Mouse (Mus musculus): Measurements from ENCODE around the gene 9530077C05Rik. TPM values are rescaled to one million over a fixed set of nuclear protein-coding genes. Genes with fewer than 3 reads are reported as not detected.

The 9530077C05Rik gene
- polyA plus RNA-seq, 1 experiment from 2014 or later, result 6.5 TPM

DNA sequence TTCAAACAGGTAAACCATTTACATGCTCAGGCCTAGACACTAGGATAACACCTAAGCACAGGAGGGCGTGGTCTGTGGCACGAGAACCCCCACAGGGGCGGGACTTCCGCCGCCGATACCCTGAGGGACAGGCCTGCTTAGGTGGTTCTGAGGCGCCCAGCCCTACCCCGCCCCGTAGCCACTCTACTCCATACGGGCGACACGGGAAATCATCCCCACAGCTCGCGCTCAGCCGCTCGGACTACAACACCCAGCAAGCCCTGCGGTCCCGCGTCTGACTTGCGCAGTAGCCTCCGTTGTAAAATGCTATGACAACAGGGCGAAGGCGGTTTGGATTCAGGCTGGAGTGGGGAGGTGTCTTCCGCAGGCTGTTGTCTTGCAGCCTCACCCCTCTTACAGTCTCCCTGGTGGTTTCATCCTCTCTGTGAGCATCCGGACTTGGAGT lies 64.1 kb downstream of the 9530077C05Rik start, which contains the start of gene Bbs9:
TSS of gene Bbs9 (plus strand) at position 292 of the 445 bp plus-strand sequence.
- peak within 1 kb of the TSS; percentile 79 for H3K27ac ChIP-seq
- no peaks in the 10 kb centered on the region for H3K9me3 ChIP-seq (replicated peaks)
- peak within 1 kb of the TSS; percentile 76 for H3K4me3 ChIP-seq
- H3K36me3 ChIP-seq, result no peaks in the 10 kb centered on the region
- 0% methylated on average over 25 of the region's 25 CpGs for WGBS
- H3K27me3 ChIP-seq (ENCODE audit: low read depth, poor library complexity, severe bottlenecking), result no peaks in the 10 kb centered on the region
- peaks cover 7% of the 10 kb centered on the region for H3K4me1 ChIP-seq
- peak; percentile 89 for DNase-seq (ENCODE audit: low spot score)

DNA sequence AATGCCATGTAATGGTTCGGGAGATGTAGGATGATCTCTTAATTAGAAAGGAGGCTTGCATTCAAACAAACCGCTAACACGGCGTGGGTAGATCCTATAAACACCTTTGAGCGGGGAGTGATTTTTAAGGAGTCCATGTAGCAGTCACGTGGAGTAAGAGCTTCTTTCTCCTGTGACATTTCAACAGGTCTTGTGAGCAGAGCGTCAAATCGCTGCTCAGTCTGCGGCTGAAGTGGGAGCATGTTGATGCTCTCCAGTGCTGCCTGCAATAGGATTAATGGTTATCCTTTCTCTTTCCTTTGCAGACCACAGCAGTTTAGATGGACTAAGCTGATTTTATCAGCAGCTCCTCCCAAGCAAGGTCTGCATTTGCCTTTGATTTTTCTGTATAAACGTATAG lies 65.0 kb downstream of the 9530077C05Rik start:
- no peaks in the 10 kb centered on the region for H3K9me3 ChIP-seq (replicated peaks)
- no peak overlapping the region for H3K27ac ChIP-seq
- H3K4me3 ChIP-seq, result peak overlapping the region; percentile 76
- no peak for DNase-seq (ENCODE audit: low spot score)
- no peaks in the 10 kb centered on the region for H3K27me3 ChIP-seq (ENCODE audit: low read depth, poor library complexity, severe bottlenecking)
- no peaks in the 10 kb centered on the region for H3K36me3 ChIP-seq
- H3K4me1 ChIP-seq, result peaks cover 7% of the 10 kb centered on the region
- WGBS, result 6% methylated on average over 10 of the region's 10 CpGs

DNA sequence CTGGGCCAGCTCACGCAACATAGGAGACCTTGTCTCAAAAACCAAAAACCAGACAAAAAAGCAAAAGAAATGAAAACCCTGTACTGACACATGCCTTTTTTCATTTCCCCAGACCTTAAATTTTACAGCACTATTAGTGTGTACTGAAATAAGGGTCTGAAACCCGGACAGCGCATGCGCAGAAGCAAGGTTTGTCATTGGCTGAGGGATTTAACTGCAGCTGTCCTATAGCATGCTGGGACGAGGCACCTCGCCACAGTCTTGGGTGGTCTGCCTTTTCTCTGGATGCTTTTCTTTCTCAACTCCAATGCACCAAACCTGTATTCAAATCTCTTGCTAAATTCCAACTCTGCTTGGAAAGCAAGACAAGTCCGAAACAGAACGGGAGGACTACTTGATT lies 67.6 kb downstream of the 9530077C05Rik start:
- 88% methylated on average over 8 of the region's 8 CpGs for WGBS
- no peak overlapping the region for H3K27ac ChIP-seq

DNA sequence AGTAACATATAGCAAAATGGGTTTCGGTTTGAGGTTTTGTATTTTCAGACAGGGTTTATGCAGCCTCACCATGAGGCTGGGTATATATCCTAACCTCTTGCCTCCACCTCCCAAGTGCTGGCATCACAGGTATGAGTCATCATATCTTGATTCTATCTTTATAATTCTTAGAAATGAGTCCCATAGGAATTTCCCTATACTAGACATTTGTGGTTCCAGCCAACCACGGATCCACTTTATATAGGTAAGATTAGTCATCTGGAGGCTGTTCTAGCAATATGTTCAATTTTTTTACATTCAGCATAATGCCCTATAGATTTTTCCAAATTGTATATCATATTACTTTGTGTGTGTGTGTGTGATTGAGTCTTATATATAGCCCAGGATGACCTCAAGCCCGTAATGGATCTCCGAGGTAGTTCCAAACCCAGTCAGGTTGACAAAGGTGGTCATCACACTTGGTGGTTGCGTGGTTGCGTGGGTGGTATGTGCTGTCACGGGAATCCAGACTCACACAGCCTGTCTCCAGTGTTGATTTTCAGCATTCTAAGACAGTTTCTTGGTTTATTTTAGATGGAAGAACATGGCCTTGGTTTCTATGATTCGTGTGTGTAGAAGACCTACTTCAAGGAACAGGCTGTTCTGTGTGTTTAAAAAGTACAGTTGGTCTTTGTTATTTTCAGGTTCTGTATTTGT lies 72.7 kb downstream of the 9530077C05Rik start:
- H3K27me3 ChIP-seq (ENCODE audit: low read depth, poor library complexity, severe bottlenecking), result no peaks in the 10 kb centered on the region
- 0 out of 2 replicates have a peak, but pooled peaks cover 1% of the 10 kb centered on the region for H3K4me1 ChIP-seq
- 96% methylated on average over 8 of the region's 8 CpGs for WGBS
- H3K9me3 ChIP-seq (replicated peaks), result no peaks in the 10 kb centered on the region
- H3K36me3 ChIP-seq, result no peaks in the 10 kb centered on the region
- no peak overlapping the region for H3K27ac ChIP-seq
- no peak overlapping the region for H3K4me3 ChIP-seq
- DNase-seq (ENCODE audit: low spot score), result no peak

More for the DNA sequence above, 67.6 kb downstream of the 9530077C05Rik start:
- H3K4me3 ChIP-seq, result no peak overlapping the region
- peaks cover 7% of the 10 kb centered on the region for H3K4me1 ChIP-seq
- no peaks in the 10 kb centered on the region for H3K27me3 ChIP-seq (ENCODE audit: low read depth, poor library complexity, severe bottlenecking)
- DNase-seq (ENCODE audit: low spot score), result no peak
- no peaks in the 10 kb centered on the region for H3K36me3 ChIP-seq
- H3K9me3 ChIP-seq (replicated peaks), result no peaks in the 10 kb centered on the region

DNA sequence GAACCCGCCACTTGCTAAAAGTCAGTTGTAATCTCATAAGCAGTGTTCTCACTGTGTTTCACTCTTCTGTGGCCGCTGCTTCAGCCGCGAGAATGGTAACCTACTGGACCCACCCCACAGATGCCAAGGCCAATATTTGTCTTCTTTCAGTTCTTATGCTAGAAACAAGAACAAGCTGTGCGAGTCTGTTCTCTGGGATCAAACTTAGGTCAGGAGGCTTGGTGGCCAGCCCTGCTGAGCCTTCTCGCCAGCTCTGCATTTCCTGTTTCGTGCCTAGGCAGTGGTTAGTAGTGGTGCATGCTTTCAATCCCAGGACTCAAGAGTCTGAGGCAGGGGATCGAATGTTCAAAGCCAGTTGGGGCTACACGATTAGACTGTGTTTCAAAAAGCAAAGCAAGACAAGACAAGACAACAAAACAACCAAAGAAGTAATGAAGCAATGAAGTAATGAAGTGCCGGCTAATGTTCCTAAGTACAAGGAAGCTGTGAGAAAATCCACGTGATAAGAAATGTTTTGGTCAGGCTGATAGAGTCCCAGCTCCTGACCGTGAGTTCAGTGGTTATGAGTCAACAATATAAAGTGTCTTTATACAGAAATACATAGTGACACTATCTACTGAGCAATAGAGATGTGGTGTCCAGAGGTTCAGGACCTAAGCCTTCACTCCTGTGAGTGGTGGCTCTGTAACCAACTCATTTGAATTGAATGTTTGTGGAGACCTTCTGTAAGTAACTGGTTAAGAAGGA lies 73.4 kb downstream of the 9530077C05Rik start:
- H3K36me3 ChIP-seq, result no peaks in the 10 kb centered on the region
- DNase-seq (ENCODE audit: low spot score), result no peak
- WGBS, result 91% methylated on average over 12 of the region's 12 CpGs
- H3K27me3 ChIP-seq (ENCODE audit: low read depth, poor library complexity, severe bottlenecking), result no peaks in the 10 kb centered on the region
- no peaks in the 10 kb centered on the region for H3K9me3 ChIP-seq (replicated peaks)
- no peak overlapping the region for H3K27ac ChIP-seq
- peaks cover 5% of the 10 kb centered on the region; the same call in 1 of the 2 replicates for H3K4me1 ChIP-seq
- no peak overlapping the region for H3K4me3 ChIP-seq

DNA sequence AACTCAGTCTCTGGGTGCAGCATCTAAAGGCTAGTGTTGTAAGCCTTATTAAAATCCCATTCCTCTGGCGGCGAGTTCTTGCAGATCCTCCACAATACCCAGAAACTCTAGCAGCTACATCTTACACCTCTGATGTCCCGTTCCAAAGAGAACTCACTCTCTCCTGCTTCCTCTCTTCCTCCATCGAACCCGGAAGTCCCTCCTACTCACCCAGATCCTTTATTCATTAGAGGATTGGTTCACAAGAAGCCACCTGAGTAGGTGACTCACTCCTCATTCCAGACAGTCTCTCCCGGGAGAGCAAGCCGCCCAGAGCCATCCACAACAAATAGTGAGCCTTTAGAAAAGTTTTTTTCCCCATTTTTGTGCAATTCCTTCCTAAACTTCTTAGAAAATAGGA lies 74.9 kb downstream of the 9530077C05Rik start:
- Histone ChIP-seq H3K4me1 (peaks cover 5% of the 10 kb centered on the region; the same call in 1 of the 2 replicates), H3K27ac (no peak overlapping the region), H3K9me3 (replicated peaks) (no peaks in the 10 kb centered on the region), H3K36me3 (no peaks in the 10 kb centered on the region), H3K27me3 (ENCODE audit: low read depth, poor library complexity, severe bottlenecking) (no peaks in the 10 kb centered on the region), H3K4me3 (no peak overlapping the region)
- DNase-seq (ENCODE audit: low spot score), result no peak
- 92% methylated on average over 7 of the region's 7 CpGs for WGBS

DNA sequence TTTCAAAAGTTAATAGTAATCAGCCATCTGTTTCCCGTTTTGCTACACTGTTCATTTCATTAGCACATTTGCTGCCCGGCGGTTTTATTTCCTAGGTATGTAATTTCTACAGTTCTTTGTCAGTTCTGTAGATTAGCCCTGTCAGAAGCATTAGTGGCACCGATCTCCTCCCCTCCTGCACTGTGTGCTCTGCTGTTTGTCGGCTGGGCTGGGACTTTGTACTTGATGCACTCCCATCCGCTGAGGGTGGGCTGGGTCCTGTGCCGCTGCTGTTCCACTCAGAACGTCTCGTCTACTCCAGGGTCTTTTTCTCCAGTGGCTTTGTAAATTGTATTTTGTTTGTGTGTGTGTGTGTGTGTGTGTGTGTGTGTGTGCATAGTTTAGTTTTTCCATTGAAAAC lies 77.7 kb downstream of the 9530077C05Rik start:
- Histone ChIP-seq H3K36me3 (no peaks in the 10 kb centered on the region), H3K27ac (no peak overlapping the region), H3K4me1 (peaks cover 5% of the 10 kb centered on the region; the same call in 1 of the 2 replicates), H3K4me3 (no peak overlapping the region), H3K27me3 (ENCODE audit: low read depth, poor library complexity, severe bottlenecking) (no peaks in the 10 kb centered on the region), H3K9me3 (replicated peaks) (no peaks in the 10 kb centered on the region)
- 52% methylated on average over 9 of the region's 9 CpGs for WGBS
- no peak for DNase-seq (ENCODE audit: low spot score)

Other genes with a start within 250 kb of the 9530077C05Rik start
- 0.10 and 0.18 TPM in 2 replicates for gene Zfp872, start 223.4 kb upstream of the 9530077C05Rik start, polyA plus RNA-seq (2016; fragmentation: Nextera tagmentation; extraction: Ambion mirVana)
- 10.3 and 12.7 TPM in 2 replicates for gene Zfp809, start 185.8 kb upstream of the 9530077C05Rik start, polyA plus RNA-seq (2016; fragmentation: Nextera tagmentation; extraction: Ambion mirVana)
- 8.7 and 9.5 TPM in 2 replicates for gene Zfp599, start 151.6 kb upstream of the 9530077C05Rik start, polyA plus RNA-seq (2016; fragmentation: Nextera tagmentation; extraction: Ambion mirVana)
- 23.3 and 36.1 TPM in 2 replicates for gene Zfp810, start 103.9 kb upstream of the 9530077C05Rik start, polyA plus RNA-seq (2016; fragmentation: Nextera tagmentation; extraction: Ambion mirVana)
- 41.7 and 48.6 TPM in 2 replicates for gene Anln, start 22.3 kb upstream of the 9530077C05Rik start, polyA plus RNA-seq (2016; fragmentation: Nextera tagmentation; extraction: Ambion mirVana)
- gene Gm17545, start 42.8 kb downstream of the 9530077C05Rik start, polyA plus RNA-seq (2016; fragmentation: Nextera tagmentation; extraction: Ambion mirVana), result not detected in 2 replicates
- gene Rp9, start 58.2 kb downstream of the 9530077C05Rik start, polyA plus RNA-seq (2016; fragmentation: Nextera tagmentation; extraction: Ambion mirVana), result 52.8 and 52.9 TPM in 2 replicates
- 11.2 and 13.5 TPM in 2 replicates for gene Bbs9, start 64.2 kb downstream of the 9530077C05Rik start, polyA plus RNA-seq (2016; fragmentation: Nextera tagmentation; extraction: Ambion mirVana)